In the genomic region with DNA sequence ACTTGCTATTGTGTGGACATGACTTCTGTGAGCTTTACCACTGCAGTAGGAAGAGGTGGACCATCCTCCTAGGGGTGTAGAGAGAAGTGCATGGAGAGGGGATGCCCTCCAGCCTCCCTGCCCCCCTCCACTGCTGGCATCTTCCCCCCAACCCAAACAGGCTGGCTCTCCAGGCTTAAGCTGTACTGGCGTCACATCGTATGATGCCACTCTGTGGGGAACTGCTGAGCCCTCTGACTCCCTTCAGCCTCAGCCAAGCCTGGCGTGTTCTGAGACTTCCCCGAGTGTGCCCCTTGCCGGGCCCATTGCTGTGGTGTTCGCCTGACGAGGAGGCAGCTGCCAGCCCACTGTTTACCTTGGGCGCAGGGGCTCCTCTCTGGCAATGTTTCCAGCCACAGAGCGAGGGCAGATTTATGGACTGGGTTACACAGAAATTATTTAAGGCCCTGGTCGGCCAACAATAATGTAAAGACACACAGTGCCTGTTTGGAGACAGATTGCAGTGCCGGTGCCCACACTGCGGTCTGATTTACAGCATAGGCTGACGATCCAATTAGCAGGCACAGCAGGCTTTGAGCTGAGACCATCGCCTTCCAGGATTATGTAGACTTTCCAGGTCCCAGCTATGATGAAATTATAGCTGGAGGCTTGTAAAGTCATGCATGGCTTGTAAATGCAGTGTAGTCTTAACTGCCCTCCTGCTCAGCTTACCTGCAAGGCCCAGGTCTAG, we compare ENCODE assay signal across 10 mouse cellular contexts.
A peak's percentile ranks its signal among the peaks of the same experiment; 100 is the strongest.
DNase-seq lines count a peak whose midpoint lies in the region; ATAC-seq and TF ChIP-seq lines count a peak whose summit lies in the region.
"Had no signal": no experiment of that assay in that cellular context is flagged by ENCODE, and none has a peak within 500 bp of the region (broad histone marks: within the 10 kb centered on the region; RNA-seq: fewer than 3 reads in every experiment).

No protein-coding gene starts in this region.

- H3K9me3 ChIP-seq in kidney, embryonic 16.5 days (ENCODE audit: low read length) = no peaks in the 10 kb centered on the region
- H3K9me3 ChIP-seq in forebrain, embryonic 14.5 days (replicated peaks; ENCODE audit: control insufficient read depth, low read length) = no peaks in the 10 kb centered on the region
- H3K9me3 ChIP-seq in hindbrain, postnatal 0 days (ENCODE audit: low read length) = no peaks in the 10 kb centered on the region
- H3K9me3 ChIP-seq in neural tube, embryonic 13.5 days = no peaks in the 10 kb centered on the region

- no peaks in the 10 kb centered on the region; the same call in 1 of the 2 replicates for H3K27me3 ChIP-seq in kidney, embryonic 16.5 days (ENCODE audit: insufficient read depth, low read length)
- H3K27me3 ChIP-seq in forebrain, embryonic 14.5 days (replicated peaks; ENCODE audit: control insufficient read depth, insufficient read depth, low read length) = no peaks in the 10 kb centered on the region
- H3K27me3 ChIP-seq in hindbrain, postnatal 0 days (ENCODE audit: insufficient read depth, low read length) = no peaks in the 10 kb centered on the region
- H3K27me3 ChIP-seq in neural tube, embryonic 13.5 days = peaks cover 10% of the 10 kb centered on the region

- no peak overlapping the region for H3K4me3 ChIP-seq in kidney, embryonic 16.5 days (ENCODE audit: low read length)
- H3K4me3 ChIP-seq in forebrain, embryonic 14.5 days (ENCODE audit: low read depth, low read length) = no peak overlapping the region
- no peak overlapping the region for H3K4me3 ChIP-seq in hindbrain, postnatal 0 days (ENCODE audit: low read length)
- H3K4me3 ChIP-seq in neural tube, embryonic 13.5 days = no peak overlapping the region

- no peak overlapping the region for H3K27ac ChIP-seq in kidney, embryonic 16.5 days (ENCODE audit: low read length)
- peak overlapping the region; percentile 14; the same call in 1 of the 2 replicates for H3K27ac ChIP-seq in forebrain, embryonic 14.5 days (ENCODE audit: low read depth, low read length)
- peak overlapping the region; percentile 54 for H3K27ac ChIP-seq in hindbrain, postnatal 0 days
- peak overlapping the region; percentile 89 for H3K27ac ChIP-seq in neural tube, embryonic 13.5 days (replicated peaks)

- WGBS in kidney, embryonic 16.5 days = 21% methylated on average over 14 of the region's 14 CpGs
- WGBS in forebrain, embryonic 14.5 days = 43% methylated on average over 14 of the region's 14 CpGs
- WGBS in hindbrain, postnatal 0 days = 31% methylated on average over 14 of the region's 14 CpGs
- WGBS in neural tube, embryonic 13.5 days = 22% methylated on average over 14 of the region's 14 CpGs

- DNase-seq in kidney, adult 8-10 months = no peak
- DNase-seq in forebrain, embryonic 14.5 days (ENCODE audit: low spot score) = peak; percentile 49
- peak; percentile 60 for DNase-seq in hindbrain, postnatal 0 days (ENCODE audit: low spot score)
- DNase-seq in Muller cell, postnatal 12 days (ENCODE audit: inconsistent ontology term) = no peak
- DNase-seq in ovary, adult 18-20 months (ENCODE audit: low spot score) = no peak
- no peak for DNase-seq in thymus, postnatal 25 days
- DNase-seq: lung, adult 2 months had no signal

- no peaks in the 10 kb centered on the region for H3K36me3 ChIP-seq in kidney, embryonic 16.5 days (ENCODE audit: insufficient read depth, low read length)
- H3K36me3 ChIP-seq in forebrain, embryonic 14.5 days (ENCODE audit: control insufficient read depth, insufficient read depth, low read length) = no peaks in the 10 kb centered on the region
- no peaks in the 10 kb centered on the region for H3K36me3 ChIP-seq in hindbrain, postnatal 0 days (ENCODE audit: insufficient read depth, low read length)
- no peaks in the 10 kb centered on the region for H3K36me3 ChIP-seq in neural tube, embryonic 13.5 days

- H3K9ac ChIP-seq in kidney, embryonic 16.5 days (replicated peaks; ENCODE audit: low read length) = no peak overlapping the region
- H3K9ac ChIP-seq in forebrain, embryonic 14.5 days (ENCODE audit: low read length) = peak overlapping the region; percentile 13; the same call in 1 of the 2 replicates
- H3K9ac ChIP-seq in hindbrain, postnatal 0 days (replicated peaks; ENCODE audit: low read length) = no peak overlapping the region
- peak overlapping the region; percentile 38; the same call in 1 of the 2 replicates for H3K9ac ChIP-seq in neural tube, embryonic 13.5 days

- no peak overlapping the region for H3K4me2 ChIP-seq in kidney, embryonic 16.5 days (replicated peaks; ENCODE audit: low read depth, low read length)
- no peak overlapping the region for H3K4me2 ChIP-seq in forebrain, embryonic 14.5 days (ENCODE audit: low read length)
- H3K4me2 ChIP-seq in hindbrain, postnatal 0 days (ENCODE audit: low read depth, low read length) = no peak overlapping the region
- H3K4me2 ChIP-seq in neural tube, embryonic 13.5 days = no peak overlapping the region

- TF ChIP-seq CTCF in hindbrain, postnatal 0 days (IDR thresholded peaks at IDR 0.05; ENCODE audit: low read depth) = no peak

- peaks cover 16% of the 10 kb centered on the region for H3K4me1 ChIP-seq in kidney, embryonic 16.5 days (ENCODE audit: insufficient read depth, low read length)
- H3K4me1 ChIP-seq in forebrain, embryonic 14.5 days (ENCODE audit: control insufficient read depth, insufficient read depth, low read length) = no peaks in the 10 kb centered on the region
- H3K4me1 ChIP-seq in hindbrain, postnatal 0 days (ENCODE audit: insufficient read depth, low read length) = no peaks in the 10 kb centered on the region
- H3K4me1 ChIP-seq in neural tube, embryonic 13.5 days (replicated peaks) = peaks cover 29% of the 10 kb centered on the region

- peak; percentile 36 for ATAC-seq in kidney, embryonic 16.5 days (ENCODE audit: low FRiP score, low TSS enrichment)
- no peak for ATAC-seq in forebrain, embryonic 14.5 days
- peak; percentile 55 for ATAC-seq in hindbrain, postnatal 0 days
- ATAC-seq in neural tube, embryonic 13.5 days (ENCODE audit: low read depth) = peak; percentile 92
- ATAC-seq: inflammation-experienced regulatory T-cells, adult 6 months had no signal

Comparison
In these comparisons a context has a peak if more than half of its experiments do, and no peak if none do; other contexts are left out.
1. H3K9ac ChIP-seq: peak in forebrain, embryonic 14.5 days (single experiment) and neural tube, embryonic 13.5 days (single experiment); none in kidney, embryonic 16.5 days (single experiment) and hindbrain, postnatal 0 days (single experiment).
2. DNase-seq: peak in forebrain, embryonic 14.5 days (single experiment) and hindbrain, postnatal 0 days (single experiment); none in kidney, adult 8-10 months (0 of 2), Muller cell, postnatal 12 days (single experiment), ovary, adult 18-20 months (single experiment) and thymus, postnatal 25 days (single experiment).